Mouse (Mus musculus): ENCODE results near the gene Asxl1. TPM values are rescaled to one million over a fixed set of nuclear protein-coding genes. Genes with fewer than 3 reads are reported as not detected.
A peak's percentile ranks its signal among the peaks of the same experiment; 100 is the strongest.

Gene Asxl1
- total RNA-seq, 2 experiments from 2014 or later: 15.4 to 20.9 TPM

DNA sequence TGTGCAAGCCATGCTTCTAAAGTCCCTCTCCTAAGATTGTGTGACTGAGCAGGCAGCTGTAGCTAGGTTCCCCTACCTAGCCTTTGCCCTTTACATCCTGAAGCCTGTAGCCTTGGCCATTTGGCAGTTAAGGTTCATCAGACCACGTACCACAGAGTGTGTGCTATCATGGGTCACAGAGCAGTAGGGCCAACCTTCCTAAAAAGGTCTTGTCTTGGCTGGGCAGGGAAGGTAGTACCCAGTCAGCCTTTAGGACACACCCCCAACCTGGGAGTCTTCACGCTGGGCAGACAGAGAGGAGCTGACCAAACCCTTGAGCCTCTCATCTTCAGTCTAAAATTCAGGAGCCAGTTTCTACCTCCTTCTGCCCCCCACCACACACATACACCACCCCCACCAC, 95.1 kb downstream of the Asxl1 start:
- no peak for DNase-seq (ENCODE audit: low spot score in 2 of 2)

DNA sequence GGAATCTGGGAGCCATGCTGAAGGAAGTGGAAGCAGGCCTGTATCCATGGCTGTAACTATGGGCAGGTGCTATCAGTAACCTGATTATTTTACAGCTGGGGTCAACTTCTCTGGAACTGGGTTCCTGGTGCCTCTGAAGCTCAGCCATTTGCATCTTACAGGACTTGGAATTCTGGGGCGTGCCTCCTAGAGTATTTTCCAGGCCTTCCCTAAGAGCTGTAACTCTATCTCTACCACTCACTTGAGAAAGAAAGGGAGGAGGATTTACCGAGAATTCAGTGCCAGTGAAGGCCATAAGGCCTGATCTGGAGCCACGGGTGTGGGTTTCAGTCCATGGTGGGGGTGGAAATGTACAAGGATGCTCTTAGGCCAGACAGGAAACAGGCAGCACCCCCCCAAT, 95.6 kb downstream of the Asxl1 start:
- DNase-seq (ENCODE audit: low spot score in 2 of 2): no peak

DNA sequence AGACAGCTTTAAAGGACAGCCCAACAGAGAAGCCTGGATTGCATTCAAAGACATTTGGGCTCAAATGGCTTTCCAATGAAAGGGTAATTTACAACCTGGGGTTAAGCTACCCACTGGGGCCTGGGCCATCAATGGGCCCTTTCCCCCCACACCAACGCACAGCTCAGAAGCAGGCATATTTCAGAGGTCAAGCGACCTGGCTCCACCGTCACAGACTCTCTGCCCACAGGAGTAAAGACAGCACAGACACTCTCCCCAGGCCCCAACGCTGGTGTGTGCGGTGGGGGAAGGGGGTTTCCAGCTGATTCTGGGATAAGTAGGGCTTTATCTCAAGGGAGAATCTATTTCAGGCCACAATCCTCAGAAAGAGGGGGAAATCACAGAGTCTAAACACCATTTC, 97.1 kb downstream of the Asxl1 start:
- DNase-seq (ENCODE audit: low spot score in 2 of 2): no peak

DNA sequence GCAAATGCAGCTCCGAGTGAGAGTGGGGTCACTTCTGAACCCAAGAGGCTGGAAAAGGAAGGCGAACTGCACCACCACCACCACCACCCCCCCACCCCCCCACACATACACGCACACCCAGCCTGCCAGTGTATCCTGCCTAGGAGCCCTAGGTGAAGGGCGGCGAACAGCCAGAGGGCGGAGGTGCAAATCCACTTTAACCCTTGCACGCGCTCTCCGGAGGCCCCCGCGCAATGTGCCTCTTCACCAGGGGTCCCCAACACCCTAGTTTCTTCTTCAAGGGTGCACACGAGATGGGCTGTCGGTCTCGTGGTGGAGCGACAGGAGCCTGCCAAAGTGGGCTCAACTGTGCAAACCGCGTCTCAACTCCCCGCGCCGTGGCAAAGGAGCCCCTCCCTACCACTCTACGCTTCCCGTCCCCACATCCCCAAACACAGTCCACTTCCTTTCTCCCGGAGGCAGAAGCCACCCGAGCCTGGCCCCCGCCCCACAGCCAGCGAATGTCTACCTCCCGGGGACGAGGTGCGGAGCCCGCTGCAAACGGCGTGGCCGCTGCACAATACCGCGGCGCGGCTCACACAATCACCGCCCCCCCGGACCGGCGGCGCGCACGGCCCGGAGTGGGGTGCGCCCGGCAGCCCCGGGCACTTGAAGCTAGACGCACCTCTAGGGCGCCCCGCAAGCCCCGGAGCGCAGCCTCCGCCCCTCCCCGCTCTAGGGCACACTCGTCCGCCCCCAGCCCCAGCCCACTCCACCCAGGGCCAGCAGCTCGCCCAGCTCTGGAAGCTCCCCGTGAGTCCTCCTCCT, 98.0 kb downstream of the Asxl1 start:
- DNase-seq (ENCODE audit: low spot score in 2 of 2): peak in 1 of 2 experiments; percentile 49

DNA sequence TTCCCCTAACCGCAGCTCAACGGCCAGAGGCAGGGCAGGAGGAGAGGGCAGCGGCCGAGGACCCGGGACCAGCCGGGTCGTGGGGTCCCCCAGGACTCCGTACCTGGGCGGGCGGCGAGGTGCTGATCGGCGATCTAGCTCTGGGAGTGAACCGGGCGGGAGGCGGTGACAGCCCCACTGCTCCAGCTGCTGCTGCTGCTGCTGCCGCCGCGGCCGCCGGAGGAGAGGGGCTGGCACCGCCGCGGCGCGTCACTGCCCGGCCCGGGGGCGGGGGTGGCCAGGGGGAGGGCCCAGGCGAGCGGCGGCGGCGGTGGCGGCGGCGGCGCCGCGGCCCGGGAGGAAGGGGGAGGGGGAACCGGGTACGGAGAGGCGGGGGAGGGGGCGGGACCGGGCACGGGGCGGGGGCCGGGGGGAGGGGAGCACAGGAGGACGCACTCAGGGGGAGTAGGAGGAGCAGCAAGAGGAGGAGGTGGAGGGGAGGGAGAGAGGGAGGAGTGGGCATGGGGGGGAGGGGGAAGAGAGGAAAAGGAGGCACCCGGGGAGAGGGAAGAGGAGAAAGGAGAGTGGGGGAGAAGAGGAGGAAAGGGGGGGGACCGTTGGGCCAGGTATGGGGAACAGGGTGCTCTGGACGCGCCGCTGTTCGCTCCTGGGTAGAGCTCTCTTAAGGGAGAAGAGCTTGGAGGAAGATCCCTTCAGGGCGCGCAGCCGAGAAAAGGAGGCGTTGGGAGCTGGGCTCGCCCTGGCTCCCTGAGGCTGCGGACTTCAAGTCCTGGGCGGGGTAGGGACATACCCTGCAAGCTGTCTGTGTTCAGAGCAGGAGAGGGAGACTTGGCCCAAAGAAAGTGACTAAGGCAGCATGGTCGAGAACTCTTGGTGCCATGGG, 98.9 kb downstream of the Asxl1 start:
- peak; percentile 74 to 81 for DNase-seq (ENCODE audit: low spot score in 2 of 2)

DNA sequence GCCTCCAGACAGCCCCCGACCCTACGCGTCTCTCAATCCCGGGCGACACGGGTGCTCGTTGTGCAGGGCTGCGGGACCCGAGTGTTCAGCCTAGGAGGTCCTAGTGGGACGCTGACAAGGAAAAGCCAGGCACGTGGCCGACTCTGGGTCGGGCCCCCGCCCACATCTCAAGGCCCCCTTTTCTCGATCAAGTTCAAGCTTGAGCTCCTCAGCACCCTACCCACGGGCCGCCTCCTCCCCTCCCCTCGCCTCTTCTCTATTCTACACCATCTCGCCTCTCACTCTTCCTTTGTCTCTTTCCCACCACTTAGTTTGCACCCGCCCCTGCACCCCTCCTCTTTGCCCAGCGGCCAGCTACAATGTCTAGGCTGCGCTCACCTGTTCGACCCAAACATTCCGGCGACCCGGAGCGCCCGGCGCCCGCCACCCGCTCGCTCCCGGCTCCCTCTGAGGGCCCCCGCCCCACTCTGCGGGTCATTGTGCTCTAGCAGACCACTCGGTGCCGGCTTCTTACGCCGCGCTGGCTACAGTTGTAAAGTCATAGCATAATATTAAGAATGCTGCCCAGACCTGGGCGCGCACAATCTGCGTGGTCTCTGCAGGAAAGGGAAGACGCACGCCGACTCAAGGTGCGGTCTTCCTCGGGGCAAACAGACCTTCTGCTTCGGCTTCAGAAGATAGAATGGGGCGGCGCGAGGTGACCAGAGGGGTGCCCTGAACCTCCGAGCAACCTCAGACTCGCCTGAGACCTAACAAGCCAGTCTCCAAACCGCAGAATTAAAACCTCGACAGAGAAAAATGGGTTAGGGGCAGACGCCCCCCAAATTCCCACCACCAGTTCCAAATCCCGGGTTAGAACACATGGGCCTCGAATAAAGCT, 99.7 kb downstream of the Asxl1 start:
- peak in 1 of 2 experiments; percentile 45 for DNase-seq (ENCODE audit: low spot score in 2 of 2)

DNA sequence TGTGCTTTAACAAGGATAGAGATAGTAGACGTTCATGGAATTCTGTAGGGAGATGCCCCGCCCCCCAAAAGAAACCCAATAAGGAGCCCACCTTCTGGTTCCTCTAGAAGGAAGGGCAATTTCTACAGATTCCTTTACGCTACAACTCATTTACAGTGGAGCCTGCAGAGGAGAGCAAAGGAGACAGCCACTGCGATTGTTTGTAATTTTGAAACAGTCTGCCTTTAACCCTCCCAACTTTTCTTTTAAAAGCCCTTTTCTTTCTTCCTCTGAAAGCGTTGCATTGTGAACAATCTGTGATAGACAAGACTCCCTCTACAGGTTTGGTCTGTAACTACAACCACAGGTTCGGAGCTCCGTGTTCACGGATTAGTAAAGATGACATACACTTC, 100.4 kb downstream of the Asxl1 start:
- no peak for DNase-seq (ENCODE audit: low spot score in 2 of 2)

DNA sequence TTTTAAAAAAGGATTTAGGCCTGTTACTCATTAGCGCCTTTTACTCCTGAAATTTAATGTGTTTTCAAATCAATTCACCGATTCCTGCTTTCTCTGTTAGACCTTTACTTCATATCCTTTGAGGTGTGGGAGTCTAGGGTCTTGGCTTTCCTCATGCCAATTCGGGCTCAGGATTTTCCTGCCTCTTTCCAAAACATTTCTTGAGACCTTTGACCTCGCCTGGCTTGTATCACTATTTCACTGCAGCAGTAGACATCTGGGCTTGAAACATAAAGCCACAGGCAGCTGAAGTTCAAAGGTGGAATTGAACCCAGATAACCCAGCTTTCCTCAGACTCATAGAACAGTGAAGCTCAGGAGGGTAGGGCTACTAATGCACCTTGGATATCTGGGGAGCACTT, 100.8 kb downstream of the Asxl1 start:
- no peak for DNase-seq (ENCODE audit: low spot score in 2 of 2)

DNA sequence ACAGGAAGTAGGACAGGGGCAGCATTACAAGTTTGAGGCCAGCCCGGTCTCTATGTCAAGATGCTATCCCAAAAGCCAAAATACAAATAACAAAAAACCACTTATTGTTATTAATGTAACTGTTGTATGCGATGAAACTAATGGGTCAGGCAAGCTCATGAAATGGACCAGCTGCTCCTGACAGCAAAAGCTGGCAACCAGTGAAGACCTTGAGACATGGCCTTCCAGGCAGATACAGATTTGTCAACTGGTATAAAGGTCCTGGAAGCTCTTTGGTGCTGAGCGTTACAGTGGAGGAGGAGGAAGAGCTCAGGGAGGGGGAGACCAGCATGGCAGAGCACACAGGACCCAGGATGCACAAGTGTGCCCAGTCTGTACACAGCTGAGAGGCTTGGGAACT, 102.1 kb downstream of the Asxl1 start:
- DNase-seq (ENCODE audit: low spot score in 2 of 2): no peak

DNA sequence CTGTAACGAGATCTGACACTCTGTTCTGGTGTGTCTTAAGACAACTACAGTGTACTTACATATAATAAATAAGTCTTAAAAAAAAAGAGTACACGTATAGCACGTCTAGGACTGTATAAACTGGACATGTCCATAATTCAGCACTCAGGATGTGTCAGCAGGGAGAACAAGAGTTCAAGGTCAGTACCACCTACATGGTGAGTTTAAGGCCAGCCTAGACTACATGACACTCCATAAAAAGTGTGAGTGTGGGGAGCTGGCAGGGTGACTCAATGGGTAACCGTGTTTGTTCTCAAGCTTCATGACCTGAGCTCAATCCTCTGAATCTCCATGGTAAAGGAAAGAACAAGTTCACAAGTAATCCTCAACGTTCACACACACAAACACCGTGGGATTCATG, 102.9 kb downstream of the Asxl1 start:
- no peak for DNase-seq (ENCODE audit: low spot score in 2 of 2)

Other genes starting within 250 kb of the Asxl1 start
- 1 to 10 TPM; 3.9 to 4.2 TPM for gene Hck, start 237.4 kb upstream of the Asxl1 start, total RNA-seq (2021)
- gene Tm9sf4, start 184.5 kb upstream of the Asxl1 start, total RNA-seq (2021): 100 to 1,000 TPM in 1 of 2 experiments, 10 to 100 TPM in 1; 94.6 to 101 TPM
- gene Tspyl3, start 120.4 kb upstream of the Asxl1 start, total RNA-seq (2021): 1 to 10 TPM; 2.2 to 2.3 TPM
- 1 to 10 TPM; 8.3 to 9.1 TPM for gene Plagl2, start 104.4 kb upstream of the Asxl1 start, total RNA-seq (2021)
- gene Pofut1, start 104.3 kb upstream of the Asxl1 start, total RNA-seq (2021): 10 to 100 TPM; 35.7 to 47.9 TPM
- gene Kif3b, start 54.4 kb upstream of the Asxl1 start, total RNA-seq (2021): 10 to 100 TPM; 21.4 to 25.3 TPM
- not detected for gene 4930404H24Rik, start 147.0 kb downstream of the Asxl1 start, total RNA-seq (2021)
- gene Nol4l, start 184.1 kb downstream of the Asxl1 start, total RNA-seq (2021): 10 to 100 TPM in 1 of 2 experiments, 1 to 10 TPM in 1; 9.4 to 13.2 TPM

Data from adrenal gland, adult 18-20 months (tissue).